In the genomic region with DNA sequence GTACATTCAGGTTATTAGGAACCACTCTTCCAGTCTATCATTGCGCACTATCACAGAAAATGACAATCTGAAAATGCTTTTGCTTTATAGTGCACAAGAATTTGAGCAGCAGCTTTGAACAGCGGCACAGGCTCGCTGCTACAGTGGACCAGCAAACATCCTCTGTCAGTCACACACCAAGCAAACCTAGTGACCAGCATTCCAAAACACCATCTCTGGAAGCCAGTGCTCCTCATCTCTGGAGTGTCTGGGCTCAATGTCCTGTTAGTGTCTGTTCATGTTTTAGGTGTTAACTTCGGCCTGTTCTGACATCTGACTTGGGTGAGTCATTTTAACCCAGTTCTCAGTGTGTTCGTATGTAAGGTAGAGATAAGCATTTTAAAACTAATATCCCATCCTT, we compare ENCODE assay signal across 28 mouse cellular contexts.
"Had no signal": no experiment of that assay in that cellular context is flagged by ENCODE, and none has a peak within 500 bp of the region (broad histone marks: within the 10 kb centered on the region; RNA-seq: fewer than 3 reads in every experiment).

No protein-coding gene starts in this region.

- DNase-seq: left cerebral cortex, postnatal 4 days; liver; liver, embryonic 13.5 days; liver, postnatal 0 days; lung, adult 18-20 months; lung, adult 2 months; lung, embryonic 14.5 days; lung, postnatal 10 days; lung, postnatal 14 days; lung, postnatal 36 days; lung, postnatal 4 days; midbrain, embryonic 14.5 days had no signal

- H3K9me3 ChIP-seq: limb, embryonic 10.5 days; limb, embryonic 12.5 days; limb, embryonic 13.5 days; limb, embryonic 15.5 days; liver, embryonic 12.5 days; liver, embryonic 13.5 days; liver, embryonic 15.5 days; lung, embryonic 15.5 days; megakaryocyte, embryonic 14.5 days; midbrain, embryonic 10.5 days; midbrain, embryonic 12.5 days; midbrain, embryonic 13.5 days; midbrain, embryonic 15.5 days; neural tube, embryonic 12.5 days had no signal

- H3K36me3 ChIP-seq: limb, embryonic 10.5 days; limb, embryonic 12.5 days; limb, embryonic 13.5 days; limb, embryonic 15.5 days; liver, embryonic 12.5 days; liver, embryonic 13.5 days; liver, embryonic 15.5 days; lung, embryonic 15.5 days; midbrain, embryonic 10.5 days; midbrain, embryonic 12.5 days; midbrain, embryonic 13.5 days; midbrain, embryonic 15.5 days; neural tube, embryonic 12.5 days had no signal

- H3K4me1 ChIP-seq: limb, embryonic 15.5 days; liver, embryonic 12.5 days; liver, embryonic 13.5 days; liver, embryonic 15.5 days; megakaryocyte, embryonic 14.5 days; midbrain, embryonic 12.5 days; midbrain, embryonic 15.5 days; neural tube, embryonic 12.5 days had no signal

- H3K4me3 ChIP-seq: limb, embryonic 10.5 days; limb, embryonic 12.5 days; limb, embryonic 13.5 days; limb, embryonic 15.5 days; liver, embryonic 12.5 days; liver, embryonic 13.5 days; liver, embryonic 15.5 days; lung, embryonic 15.5 days; megakaryocyte, embryonic 14.5 days; midbrain, embryonic 10.5 days; midbrain, embryonic 12.5 days; midbrain, embryonic 13.5 days; midbrain, embryonic 15.5 days; myocyte; neural tube, embryonic 12.5 days had no signal

- H3K27me3 ChIP-seq: limb, embryonic 12.5 days; limb, embryonic 13.5 days; limb, embryonic 15.5 days; liver, embryonic 12.5 days; liver, embryonic 13.5 days; liver, embryonic 15.5 days; lung, embryonic 15.5 days; megakaryocyte, embryonic 14.5 days; midbrain, embryonic 12.5 days; midbrain, embryonic 13.5 days; midbrain, embryonic 15.5 days; neural tube, embryonic 12.5 days had no signal

- H3K27ac ChIP-seq: limb, embryonic 10.5 days; limb, embryonic 12.5 days; limb, embryonic 13.5 days; limb, embryonic 15.5 days; liver, embryonic 12.5 days; liver, embryonic 13.5 days; liver, embryonic 14.5 days; liver, embryonic 15.5 days; lung, embryonic 15.5 days; macrophage; midbrain, embryonic 10.5 days; midbrain, embryonic 12.5 days; midbrain, embryonic 13.5 days; midbrain, embryonic 15.5 days; neural tube, embryonic 12.5 days had no signal
